Mouse (Mus musculus): ENCODE data around the gene Hexim2. TPM values are rescaled to one million over a fixed set of nuclear protein-coding genes. Genes with fewer than 3 reads are reported as not detected.

Gene Hexim2
- polyA plus RNA-seq, 1 experiment from 2014 or later = 6.8 TPM

DNA sequence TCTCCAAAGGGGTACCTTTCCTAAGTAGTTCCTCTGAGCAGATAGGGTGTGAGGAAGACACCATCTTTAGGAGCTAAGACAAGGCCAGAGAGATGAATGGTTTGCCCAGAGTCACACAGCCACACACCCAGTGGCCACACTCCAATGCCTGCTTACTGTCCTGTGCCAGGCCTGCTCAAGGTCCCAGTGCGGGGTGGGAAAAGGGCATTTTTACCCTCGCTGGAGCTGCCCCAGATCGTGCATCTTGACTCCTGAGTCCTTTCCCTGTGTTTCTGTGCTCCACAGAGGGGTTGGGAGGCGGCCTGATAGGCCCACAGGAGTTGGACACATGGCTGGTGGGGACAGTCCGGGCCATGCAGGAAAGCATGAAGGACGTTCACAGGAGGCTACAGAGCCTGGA lies 26.4 kb upstream of the Hexim2 start:
- Histone ChIP-seq H3K27me3 (replicated peaks; ENCODE audit: control insufficient read depth, insufficient read depth, low read length) (0 out of 2 replicates have a peak, but pooled peaks cover 12% of the 10 kb centered on the region), H3K4me2 (ENCODE audit: low read depth, low read length) (no peak overlapping the region), H3K36me3 (ENCODE audit: control insufficient read depth, insufficient read depth, low read length) (no peaks in the 10 kb centered on the region), H3K27ac (replicated peaks; ENCODE audit: low read depth, low read length) (no peak overlapping the region), H3K4me1 (ENCODE audit: control insufficient read depth, insufficient read depth, low read length) (peaks cover 12% of the 10 kb centered on the region; the same call in 1 of the 2 replicates), H3K9ac (ENCODE audit: low read depth, low read length) (no peak overlapping the region), H3K4me3 (ENCODE audit: low read depth, low read length) (no peak overlapping the region), H3K9me3 (ENCODE audit: control insufficient read depth, low read length) (no peaks in the 10 kb centered on the region)
- ATAC-seq (ENCODE audit: low read depth) (no peak), DNase-seq (ENCODE audit: low spot score) (no peak)
- 83% methylated on average over 5 of the region's 6 CpGs for WGBS

DNA sequence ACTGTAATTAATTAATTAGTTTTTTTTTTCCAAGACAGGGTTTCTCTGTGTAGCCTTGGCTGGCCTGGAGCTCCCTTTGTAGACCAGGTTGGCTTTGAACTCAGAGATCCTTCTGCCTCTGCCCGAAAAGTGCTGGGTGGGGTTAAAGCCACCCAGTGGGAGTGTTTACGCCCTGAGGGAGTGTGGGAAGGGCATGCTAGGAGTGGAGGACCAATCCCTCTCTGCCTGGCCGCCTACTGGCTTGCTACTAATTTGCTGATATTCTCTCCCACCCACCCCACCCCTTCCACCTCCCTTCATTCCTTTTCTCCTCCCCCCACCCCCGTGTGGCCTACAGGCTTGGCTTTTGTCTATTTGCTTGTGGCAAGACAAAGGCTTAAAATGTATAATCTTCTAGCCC lies 25.8 kb upstream of the Hexim2 start:
- DNase-seq (ENCODE audit: low spot score) (no peak), ATAC-seq (ENCODE audit: low read depth) (no peak)
- Histone ChIP-seq H3K4me1 (ENCODE audit: control insufficient read depth, insufficient read depth, low read length) (peaks cover 12% of the 10 kb centered on the region), H3K4me3 (ENCODE audit: low read depth, low read length) (no peak overlapping the region), H3K4me2 (ENCODE audit: low read depth, low read length) (no peak overlapping the region), H3K36me3 (ENCODE audit: control insufficient read depth, insufficient read depth, low read length) (no peaks in the 10 kb centered on the region), H3K27me3 (replicated peaks; ENCODE audit: control insufficient read depth, insufficient read depth, low read length) (0 out of 2 replicates have a peak, but pooled peaks cover 7% of the 10 kb centered on the region), H3K9me3 (ENCODE audit: control insufficient read depth, low read length) (no peaks in the 10 kb centered on the region), H3K9ac (ENCODE audit: low read depth, low read length) (no peak overlapping the region), H3K27ac (replicated peaks; ENCODE audit: low read depth, low read length) (no peak overlapping the region)
- WGBS = 70% methylated on average over 4 of the region's 4 CpGs

DNA sequence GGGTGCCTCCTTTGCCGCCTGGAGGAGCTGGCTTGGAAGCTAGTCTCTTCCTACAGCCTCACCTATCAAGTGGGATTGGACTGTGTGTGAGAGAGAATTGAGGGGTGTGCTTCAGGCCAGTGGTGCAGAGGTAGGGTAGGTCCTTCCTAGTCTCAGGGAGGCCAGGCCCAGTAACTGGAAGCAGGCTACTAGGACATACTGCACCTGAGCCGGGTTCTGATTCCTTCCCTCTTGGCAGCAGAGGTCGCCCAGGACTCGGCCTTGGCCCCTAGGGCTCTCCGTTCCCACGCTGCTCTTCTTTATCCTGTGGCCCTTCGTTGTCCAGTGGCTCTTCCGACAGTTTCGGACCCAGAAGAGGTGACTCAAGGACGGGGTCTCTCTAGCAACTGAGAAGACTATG lies 20.9 kb upstream of the Hexim2 start:
- Histone ChIP-seq H3K4me2 (ENCODE audit: low read depth, low read length) (peak overlapping the region; percentile 60), H3K9ac (ENCODE audit: low read depth, low read length) (0 out of 2 replicates have a peak overlapping the region, but pooled peaks have one; percentile 60), H3K27ac (replicated peaks; ENCODE audit: low read depth, low read length) (peak overlapping the region; percentile 2; the same call in 1 of the 2 replicates), H3K4me3 (ENCODE audit: low read depth, low read length) (peak overlapping the region; percentile 40), H3K9me3 (ENCODE audit: control insufficient read depth, low read length) (no peaks in the 10 kb centered on the region), H3K4me1 (ENCODE audit: control insufficient read depth, insufficient read depth, low read length) (peaks cover 19% of the 10 kb centered on the region), H3K27me3 (replicated peaks; ENCODE audit: control insufficient read depth, insufficient read depth, low read length) (no peaks in the 10 kb centered on the region), H3K36me3 (ENCODE audit: control insufficient read depth, insufficient read depth, low read length) (no peaks in the 10 kb centered on the region)
- DNase-seq (ENCODE audit: low spot score) = no peak
- ATAC-seq (ENCODE audit: low read depth) = no peak
- 17% methylated on average over 10 of the region's 10 CpGs for WGBS

DNA sequence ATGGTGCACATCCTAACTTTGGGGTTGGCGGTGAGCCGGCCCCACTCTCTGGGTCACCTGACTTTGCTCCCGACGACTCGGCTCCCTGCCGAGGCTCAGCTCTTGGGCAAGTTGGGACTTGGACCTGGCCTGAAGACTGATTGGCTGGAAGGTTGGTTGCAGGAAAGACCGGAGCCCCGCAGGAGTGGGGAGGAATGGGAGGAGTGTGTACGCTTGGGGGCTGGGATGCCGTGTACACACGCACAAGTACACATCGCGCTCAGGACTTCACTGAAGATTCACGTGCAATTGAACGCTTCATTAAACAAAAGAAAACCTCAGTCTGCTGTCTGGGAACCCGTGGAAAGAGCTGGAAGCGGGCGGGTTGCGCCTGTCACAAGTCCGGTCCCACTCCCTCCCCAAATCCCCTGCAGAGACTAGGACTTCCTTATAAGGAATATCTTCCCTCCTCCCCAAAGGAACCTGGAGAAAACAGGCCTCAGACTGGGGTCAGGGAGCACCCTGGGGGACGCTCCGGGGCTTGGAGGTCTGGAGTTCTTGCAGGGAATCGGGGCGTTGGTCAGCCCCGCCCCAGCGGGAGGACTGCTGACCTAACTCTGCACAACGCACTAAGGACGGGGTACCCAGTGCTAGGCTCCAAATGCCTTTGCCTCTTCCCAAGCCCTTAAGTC lies 20.2 kb upstream of the Hexim2 start:
- DNase-seq (ENCODE audit: low spot score) (peak; percentile 89), ATAC-seq (ENCODE audit: low read depth) (peak; percentile 3; the same call in 1 of the 2 replicates)
- WGBS = under 1% methylated on average over 28 of the region's 28 CpGs
- H3K36me3 ChIP-seq (ENCODE audit: control insufficient read depth, insufficient read depth, low read length) = no peaks in the 10 kb centered on the region
- H3K4me3 ChIP-seq (ENCODE audit: low read depth, low read length) = peak overlapping the region; percentile 40
- peaks cover 19% of the 10 kb centered on the region for H3K4me1 ChIP-seq (ENCODE audit: control insufficient read depth, insufficient read depth, low read length)
- peak overlapping the region; percentile 35 for H3K27ac ChIP-seq (replicated peaks; ENCODE audit: low read depth, low read length)
- H3K9me3 ChIP-seq (ENCODE audit: control insufficient read depth, low read length) = no peaks in the 10 kb centered on the region
- peak overlapping the region; percentile 60 for H3K9ac ChIP-seq (ENCODE audit: low read depth, low read length)
- H3K27me3 ChIP-seq (replicated peaks; ENCODE audit: control insufficient read depth, insufficient read depth, low read length) = no peaks in the 10 kb centered on the region
- H3K4me2 ChIP-seq (ENCODE audit: low read depth, low read length) = peak overlapping the region; percentile 60

DNA sequence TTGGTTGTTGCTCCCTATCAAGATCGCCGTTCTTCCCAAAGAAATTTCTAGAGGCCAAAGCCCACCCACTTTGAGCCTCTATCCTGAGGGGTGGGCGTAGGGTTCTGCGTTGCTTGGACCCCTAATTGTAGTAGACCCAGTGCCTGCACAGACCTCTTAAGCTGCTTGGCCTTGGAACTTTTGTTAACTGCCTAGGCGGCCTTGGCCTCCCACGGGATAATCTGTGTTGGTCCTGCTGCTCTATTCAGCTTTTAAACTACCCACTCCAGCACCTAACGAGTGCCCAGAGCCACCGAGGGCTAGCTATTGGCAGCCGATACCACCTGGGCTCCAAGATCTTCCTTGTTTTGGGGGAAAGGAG lies 19.7 kb upstream of the Hexim2 start:
- H3K9ac ChIP-seq (ENCODE audit: low read depth, low read length) = peak overlapping the region; percentile 60
- H3K9me3 ChIP-seq (ENCODE audit: control insufficient read depth, low read length) = no peaks in the 10 kb centered on the region
- no peaks in the 10 kb centered on the region for H3K27me3 ChIP-seq (replicated peaks; ENCODE audit: control insufficient read depth, insufficient read depth, low read length)
- peak overlapping the region; percentile 40 for H3K4me3 ChIP-seq (ENCODE audit: low read depth, low read length)
- H3K4me2 ChIP-seq (ENCODE audit: low read depth, low read length) = peak overlapping the region; percentile 60
- H3K27ac ChIP-seq (replicated peaks; ENCODE audit: low read depth, low read length) = peak overlapping the region; percentile 35
- 21% methylated on average over 9 of the region's 9 CpGs for WGBS
- ATAC-seq (ENCODE audit: low read depth) (no peak), DNase-seq (ENCODE audit: low spot score) (no peak)
- H3K36me3 ChIP-seq (ENCODE audit: control insufficient read depth, insufficient read depth, low read length) = no peaks in the 10 kb centered on the region
- peaks cover 19% of the 10 kb centered on the region for H3K4me1 ChIP-seq (ENCODE audit: control insufficient read depth, insufficient read depth, low read length)

DNA sequence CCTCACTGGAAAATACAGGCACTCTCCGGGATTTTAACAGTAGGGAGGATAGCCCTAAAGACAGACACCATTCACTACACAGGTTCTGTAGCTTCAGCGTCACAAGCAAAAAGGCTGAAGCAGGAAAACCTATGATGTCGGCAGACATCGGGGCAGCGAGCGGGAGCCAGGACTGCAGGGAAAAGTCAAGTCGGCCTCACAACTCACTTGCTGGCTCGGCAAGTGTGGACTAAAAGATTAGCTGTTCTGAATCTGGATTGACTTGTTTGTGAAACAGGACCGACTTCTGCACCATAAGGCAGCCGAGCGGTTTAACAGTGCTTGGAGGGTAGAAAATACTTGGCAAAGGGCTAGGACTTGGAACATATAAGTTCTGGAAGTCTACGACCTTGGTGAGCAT lies 19.2 kb upstream of the Hexim2 start:
- peaks cover 19% of the 10 kb centered on the region for H3K4me1 ChIP-seq (ENCODE audit: control insufficient read depth, insufficient read depth, low read length)
- DNase-seq (ENCODE audit: low spot score) (no peak), ATAC-seq (ENCODE audit: low read depth) (no peak)
- WGBS = 37% methylated on average over 12 of the region's 12 CpGs
- H3K4me2 ChIP-seq (ENCODE audit: low read depth, low read length) = peak overlapping the region; percentile 60; the same call in 1 of the 2 replicates
- no peaks in the 10 kb centered on the region for H3K36me3 ChIP-seq (ENCODE audit: control insufficient read depth, insufficient read depth, low read length)
- H3K27ac ChIP-seq (replicated peaks; ENCODE audit: low read depth, low read length) = peak overlapping the region; percentile 35; the same call in 1 of the 2 replicates
- no peaks in the 10 kb centered on the region for H3K9me3 ChIP-seq (ENCODE audit: control insufficient read depth, low read length)
- H3K4me3 ChIP-seq (ENCODE audit: low read depth, low read length) = no peak overlapping the region
- H3K27me3 ChIP-seq (replicated peaks; ENCODE audit: control insufficient read depth, insufficient read depth, low read length) = no peaks in the 10 kb centered on the region
- no peak overlapping the region for H3K9ac ChIP-seq (ENCODE audit: low read depth, low read length)

DNA sequence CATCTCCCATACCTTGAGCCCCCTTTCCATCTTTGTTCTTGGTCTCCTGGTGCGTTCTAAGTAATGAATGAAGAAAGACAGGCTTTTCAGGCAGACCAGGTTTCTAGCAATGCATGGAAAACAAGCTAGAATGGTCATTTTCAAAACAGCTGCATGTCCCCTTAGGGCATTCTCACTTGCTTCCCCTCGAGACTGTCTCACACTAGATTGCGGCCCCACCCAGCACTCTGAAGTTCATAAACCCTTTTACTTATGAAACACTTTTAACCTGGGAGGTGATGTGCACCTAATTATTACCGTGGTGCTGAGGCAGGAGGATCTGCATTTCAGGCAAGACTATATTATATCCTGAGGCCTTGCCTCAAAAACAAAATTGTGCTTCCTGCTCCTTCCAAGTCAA lies 18.5 kb upstream of the Hexim2 start:
- 0 out of 2 replicates have a peak overlapping the region, but pooled peaks have one; percentile 2 for H3K27ac ChIP-seq (replicated peaks; ENCODE audit: low read depth, low read length)
- no peaks in the 10 kb centered on the region for H3K36me3 ChIP-seq (ENCODE audit: control insufficient read depth, insufficient read depth, low read length)
- no peaks in the 10 kb centered on the region for H3K27me3 ChIP-seq (replicated peaks; ENCODE audit: control insufficient read depth, insufficient read depth, low read length)
- ATAC-seq (ENCODE audit: low read depth) (no peak), DNase-seq (ENCODE audit: low spot score) (no peak)
- no peak overlapping the region for H3K4me3 ChIP-seq (ENCODE audit: low read depth, low read length)
- H3K9ac ChIP-seq (ENCODE audit: low read depth, low read length) = no peak overlapping the region
- H3K4me2 ChIP-seq (ENCODE audit: low read depth, low read length) = 0 out of 2 replicates have a peak overlapping the region, but pooled peaks have one; percentile 3
- peaks cover 26% of the 10 kb centered on the region for H3K4me1 ChIP-seq (ENCODE audit: control insufficient read depth, insufficient read depth, low read length)
- WGBS = 65% methylated on average over 4 of the region's 4 CpGs
- H3K9me3 ChIP-seq (ENCODE audit: control insufficient read depth, low read length) = no peaks in the 10 kb centered on the region

DNA sequence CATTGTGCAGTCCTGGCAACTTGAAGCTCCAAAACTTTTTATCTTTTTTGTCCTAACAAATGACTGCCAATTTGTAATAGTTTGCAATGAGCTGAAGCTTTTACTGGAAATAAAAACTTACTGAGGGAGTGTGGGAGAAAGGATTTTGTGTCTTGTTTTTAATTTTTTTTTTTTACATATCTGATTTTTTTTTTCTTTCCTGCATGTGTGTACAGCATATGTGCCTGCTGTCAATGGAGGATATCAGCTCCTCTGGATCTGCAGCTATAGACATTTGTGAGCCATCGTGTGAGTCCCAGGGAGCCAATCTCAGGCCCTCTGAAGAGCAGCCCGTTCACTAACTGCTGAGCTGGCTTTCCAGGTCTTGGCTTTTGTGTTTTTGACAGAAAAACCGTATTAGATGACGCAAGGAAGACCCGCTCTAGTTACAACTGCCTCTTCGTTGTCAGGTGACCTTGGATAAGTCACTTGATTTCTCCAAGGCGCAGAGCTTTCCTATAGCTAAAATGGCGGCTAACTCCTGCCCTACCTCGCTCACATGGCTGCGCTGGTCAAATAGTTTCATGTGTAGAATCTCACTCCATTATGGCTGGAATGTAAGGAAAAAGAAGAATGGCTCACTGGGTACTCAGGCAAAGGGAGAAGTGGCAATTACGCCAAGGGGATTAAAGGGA lies 17.8 kb upstream of the Hexim2 start:
- Histone ChIP-seq H3K27ac (replicated peaks; ENCODE audit: low read depth, low read length) (peak overlapping the region; percentile 97), H3K4me3 (ENCODE audit: low read depth, low read length) (peak overlapping the region; percentile 73), H3K4me1 (ENCODE audit: control insufficient read depth, insufficient read depth, low read length) (peaks cover 29% of the 10 kb centered on the region), H3K4me2 (ENCODE audit: low read depth, low read length) (peak overlapping the region; percentile 76), H3K27me3 (replicated peaks; ENCODE audit: control insufficient read depth, insufficient read depth, low read length) (no peaks in the 10 kb centered on the region), H3K36me3 (ENCODE audit: control insufficient read depth, insufficient read depth, low read length) (no peaks in the 10 kb centered on the region), H3K9me3 (ENCODE audit: control insufficient read depth, low read length) (no peaks in the 10 kb centered on the region), H3K9ac (ENCODE audit: low read depth, low read length) (peak overlapping the region; percentile 91)
- DNase-seq (ENCODE audit: low spot score) (no peak), ATAC-seq (ENCODE audit: low read depth) (no peak)
- 81% methylated on average over 11 of the region's 11 CpGs for whole genome bisulfite sequencing
